Mouse (Mus musculus) MEL (cell line): Measurements from ENCODE around the gene Mrps18a. TPM values are rescaled to one million over a fixed set of nuclear protein-coding genes. Genes with fewer than 3 reads are reported as not detected.

Experiments used
- DNase-seq: peaks from one replicate; pipeline ENCODE4 v3.0.0; 2011; ENCODE audit warnings: low read depth, low spot score
- H3K27ac ChIP-seq: 2 replicates; pipeline ENCODE4 v1.5.1; 2012; ENCODE audit warnings: low read depth, mild to moderate bottlenecking, control low read depth, low read length, moderate library complexity; ENCODE audit not compliant: control insufficient read depth
- H3K27me3 ChIP-seq, 2 experiments: fragments of 150-350 bp in 1 of 2; sonication (generic) in 1 of 2; 2 replicates each; pipeline ENCODE4 v1.6.1; 2012; ENCODE audit warnings: low read length in 2 of 2, mild to moderate bottlenecking in 2 of 2, improper control_type of control experiment in 1 of 2, moderate library complexity in 1 of 2; ENCODE audit not compliant: insufficient read depth in 2 of 2, control insufficient read depth in 1 of 2
- H3K36me3 ChIP-seq, 2 experiments: 2 replicates each; pipeline ENCODE4 v1.6.1; 2012 to 2014; ENCODE audit warnings: low read length in 2 of 2, improper control_type of control experiment in 1 of 2, inconsistent platforms in 1 of 2, mild to moderate bottlenecking in 1 of 2; ENCODE audit not compliant: insufficient read depth in 2 of 2, control insufficient read depth in 1 of 2
- H3K4me1 ChIP-seq, 2 experiments: fragments of 150-350 bp in 1 of 2; sonication (generic) in 1 of 2; 2 replicates each; pipeline ENCODE4 v1.6.1; 2012; ENCODE audit warnings: low read length in 2 of 2, improper control_type of control experiment in 1 of 2, mild to moderate bottlenecking in 1 of 2; ENCODE audit not compliant: insufficient read depth in 2 of 2, control insufficient read depth in 1 of 2
- H3K4me3 ChIP-seq, 2 experiments: fragments of 150-350 bp in 1 of 2; sonication (generic) in 1 of 2; 2 replicates each; pipeline ENCODE4 v1.5.1; 2012; ENCODE audit warnings: low read depth in 2 of 2, low read length in 2 of 2, mild to moderate bottlenecking in 2 of 2, moderate library complexity in 2 of 2, control low read depth in 1 of 2, improper control_type of control experiment in 1 of 2; ENCODE audit not compliant: control insufficient read depth in 1 of 2, insufficient read depth in 1 of 2
- H3K79me2 ChIP-seq: 2 replicates; pipeline ENCODE4 v1.6.1; 2012; ENCODE audit warnings: mild to moderate bottlenecking, low read length, moderate library complexity; ENCODE audit not compliant: control insufficient read depth, poor library complexity, insufficient read depth
- H3K9ac ChIP-seq: 2 replicates; pipeline ENCODE4 v1.6.1; 2012; ENCODE audit warnings: low read depth, mild to moderate bottlenecking, control low read depth, low read length, moderate library complexity; ENCODE audit not compliant: control insufficient read depth, poor library complexity, severe bottlenecking
- H3K9me3 ChIP-seq: fragments of 150-350 bp; sonication (generic); replicated peaks from 2 replicates; pipeline ENCODE4 v1.6.1; 2012; ENCODE audit warnings: mild to moderate bottlenecking, low read length, improper control_type of control experiment, moderate library complexity; ENCODE audit not compliant: insufficient read depth
- CTCF ChIP-seq, 3 experiments: IDR thresholded peaks in 2 of 3; conservative IDR thresholded peaks in 1 of 3; 2 replicates each; pipeline ENCODE4 v1.5.1; 2011 to 2012; ENCODE audit warnings: low read length in 3 of 3, low read depth in 2 of 3, mild to moderate bottlenecking in 2 of 3, improper control_type of control experiment in 1 of 3, inconsistent platforms in 1 of 3, mixed read lengths in 1 of 3, moderate library complexity in 1 of 3; ENCODE audit not compliant: control insufficient read depth in 1 of 3, insufficient read depth in 1 of 3, poor library complexity in 1 of 3, severe bottlenecking in 1 of 3
- ELF1 ChIP-seq: IDR thresholded peaks from 2 replicates; pipeline ENCODE4 v1.6.1; 2014; ENCODE audit warnings: low read depth, mild to moderate bottlenecking, inconsistent platforms, low read length, improper control_type of control experiment, moderate library complexity
- ETS1 ChIP-seq: IDR thresholded peaks from 2 replicates; pipeline ENCODE4 v1.6.1; 2012; ENCODE audit warnings: low read depth, mild to moderate bottlenecking, inconsistent platforms, low read length, improper control_type of control experiment, moderate library complexity
- GABPA ChIP-seq: IDR thresholded peaks from 2 replicates; pipeline ENCODE4 v1.6.1; 2012; ENCODE audit warnings: low read depth, mild to moderate bottlenecking, inconsistent platforms, low read length, improper control_type of control experiment, moderate library complexity
- GATA1 ChIP-seq: IDR thresholded peaks from 2 replicates; pipeline ENCODE4 v1.6.1; 2011; ENCODE audit warnings: low read depth, low read length, improper control_type of control experiment
- HCFC1 ChIP-seq: IDR thresholded peaks from 2 replicates; pipeline ENCODE4 v1.6.1; 2012; ENCODE audit warnings: low read depth, mild to moderate bottlenecking, inconsistent platforms, low read length, improper control_type of control experiment, moderate library complexity
- JUND ChIP-seq: IDR thresholded peaks from 2 replicates; pipeline ENCODE4 v1.6.1; 2011; ENCODE audit warnings: low read depth, mild to moderate bottlenecking, improper control_type of control experiment, low read length
- MAZ ChIP-seq: IDR thresholded peaks from 2 replicates; pipeline ENCODE4 v1.6.1; 2012; ENCODE audit warnings: low read depth, mild to moderate bottlenecking, inconsistent platforms, low read length, improper control_type of control experiment
- MXI1 ChIP-seq: IDR thresholded peaks from 2 replicates; pipeline ENCODE4 v1.6.1; 2011; ENCODE audit warnings: mild to moderate bottlenecking, low read depth, low read length, improper control_type of control experiment
- MYC ChIP-seq: IDR thresholded peaks from 2 replicates; pipeline ENCODE4 v1.6.1; 2011; ENCODE audit warnings: low read depth, mild to moderate bottlenecking, low read length, improper control_type of control experiment, moderate library complexity
- NELFE ChIP-seq: IDR thresholded peaks from 2 replicates; pipeline ENCODE4 v1.6.1; 2011; ENCODE audit warnings: low read depth, low read length, improper control_type of control experiment
- NRF1 ChIP-seq: IDR thresholded peaks from 2 replicates; pipeline ENCODE4 v1.6.1; 2014; ENCODE audit warnings: low read depth, mild to moderate bottlenecking, inconsistent platforms, low read length, improper control_type of control experiment, moderate library complexity; ENCODE audit not compliant: poor library complexity, insufficient read depth, severe bottlenecking
- POLR2A ChIP-seq, 2 experiments: IDR thresholded peaks; 2 replicates each; pipeline ENCODE4 v1.6.1; 2011 to 2012; ENCODE audit warnings: low read length in 2 of 2, mild to moderate bottlenecking in 2 of 2, control low read depth in 1 of 2, improper control_type of control experiment in 1 of 2, low read depth in 1 of 2, moderate library complexity in 1 of 2; ENCODE audit not compliant: control insufficient read depth in 1 of 2, insufficient read depth in 1 of 2, poor library complexity in 1 of 2
- POLR2AphosphoS2 ChIP-seq: IDR thresholded peaks from 2 replicates; pipeline ENCODE4 v1.6.1; 2011; ENCODE audit warnings: low read length, improper control_type of control experiment
- POLR2AphosphoS5 ChIP-seq: IDR thresholded peaks from 2 replicates; pipeline ENCODE4 v1.6.1; 2012; ENCODE audit warnings: low read depth, borderline replicate concordance, mild to moderate bottlenecking, inconsistent platforms, low read length, moderate library complexity, mixed read lengths
- SIN3A ChIP-seq: IDR thresholded peaks from 2 replicates; pipeline ENCODE4 v1.6.1; 2012; ENCODE audit warnings: low read length, improper control_type of control experiment, inconsistent platforms
- TBP ChIP-seq: IDR thresholded peaks from 2 replicates; pipeline ENCODE4 v1.8.0; 2011; ENCODE audit warnings: low read depth, low read length, improper control_type of control experiment
- TCF12 ChIP-seq: IDR thresholded peaks from 2 replicates; pipeline ENCODE4 v1.6.1; 2014; ENCODE audit warnings: low read depth, mild to moderate bottlenecking, inconsistent platforms, low read length, improper control_type of control experiment, moderate library complexity
- ZKSCAN1 ChIP-seq: IDR thresholded peaks from 2 replicates; pipeline ENCODE4 v1.6.1; 2012; ENCODE audit warnings: low read depth, mild to moderate bottlenecking, inconsistent platforms, low read length, improper control_type of control experiment, moderate library complexity
- ZMIZ1 ChIP-seq: IDR thresholded peaks from 2 replicates; pipeline ENCODE4 v1.6.1; 2012; ENCODE audit warnings: low read depth, mild to moderate bottlenecking, inconsistent platforms, low read length, improper control_type of control experiment, moderate library complexity
- ZNF384 ChIP-seq: IDR thresholded peaks from 2 replicates; pipeline ENCODE4 v1.6.1; 2012; ENCODE audit warnings: low read depth, mild to moderate bottlenecking, inconsistent platforms, low read length, improper control_type of control experiment
- polyA plus RNA-seq, 2 experiments: library from polyadenylated mRNA; stranded (reverse) in 1 of 2; unstranded in 1 of 2; fragments of >175 nt in 1 of 2; fragments of >200 nt in 1 of 2; gene quantifications; 2 replicates each; pipeline versions ENCODE4 v1.2.1 to v1.2.4; 2012; ENCODE audit warnings: low replicate concordance in 2 of 2, low read depth in 1 of 2; ENCODE audit not compliant: insufficient read length in 2 of 2, insufficient read depth in 1 of 2, missing spikeins in 1 of 2
- total RNA-seq: library from RNA; depleted of rRNA; stranded (reverse); fragments of 300-350 nt; gene quantifications from 2 replicates; pipeline ENCODE4 v1.2.3, GENCODE M21; 2012

Mrps18a gene
- total and polyA plus RNA-seq, 3 experiments: 159 to 181 TPM; not detected in 1

DNA sequence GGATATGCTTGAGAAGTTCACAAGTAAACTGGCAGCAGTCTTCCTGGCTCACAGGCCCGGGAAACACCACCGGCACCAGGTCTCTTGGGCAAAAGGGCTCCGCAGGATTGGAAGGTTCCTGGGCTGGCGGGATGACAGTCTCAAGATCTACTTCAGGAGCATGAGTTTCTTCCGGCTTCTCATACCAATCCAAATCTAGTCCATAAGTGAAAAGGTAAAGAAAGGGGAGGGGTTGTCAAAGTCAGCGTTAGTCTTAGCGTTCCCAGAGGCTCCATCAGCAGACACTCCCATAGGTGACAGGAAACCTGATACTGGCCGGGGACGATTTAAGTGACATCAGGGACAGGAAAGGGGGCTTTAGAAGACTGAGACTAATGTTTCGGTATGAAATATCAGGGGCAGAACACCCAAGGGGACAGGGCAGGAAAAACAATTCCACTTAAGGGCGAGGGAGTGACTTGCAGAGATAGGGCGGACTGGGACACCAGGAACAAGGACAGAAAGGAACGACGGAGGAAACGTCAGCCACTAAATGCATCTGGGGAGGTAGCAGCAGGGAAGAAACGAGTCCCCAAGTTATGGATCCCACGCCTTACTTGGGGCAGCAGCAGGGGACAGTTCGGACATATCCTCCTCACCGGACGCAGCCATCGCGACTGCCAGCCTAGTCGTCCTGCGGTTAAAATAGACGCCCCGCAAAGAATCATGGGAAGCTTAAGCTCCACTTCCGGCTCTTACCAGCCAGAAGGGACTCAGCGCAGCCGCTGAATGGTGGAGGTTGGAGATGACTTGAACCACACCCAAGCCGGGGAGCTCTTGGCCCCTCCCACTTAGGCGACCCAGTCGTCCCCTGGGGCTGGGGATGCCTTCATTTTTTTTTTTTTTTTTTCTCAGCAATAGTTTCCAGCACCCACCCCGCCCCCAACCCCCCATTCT, 42.3 kb downstream of the Mrps18a start, which contains the start of gene Mad2l1bp:
Gene Mad2l1bp (minus strand): TSS at position 707 of the 936 bp plus-strand sequence.
- Histone ChIP-seq H3K4me1 (peaks cover 2 to 20% of the 10 kb centered on the region in 2 experiments), H3K4me3 (peak within 1 kb of the TSS; percentile 67 to 82), H3K9me3 (no peaks in the 10 kb centered on the region), H3K27ac (peak within 1 kb of the TSS; percentile 61), H3K27me3 (no peaks in the 10 kb centered on the region), H3K36me3 (peaks cover 5 to 13% of the 10 kb centered on the region in 2 experiments), H3K79me2 (peaks cover 18% of the 10 kb centered on the region), H3K9ac (peak within 1 kb of the TSS; percentile 64)
- DNase-seq: peak; percentile 98
- TF ChIP-seq GATA1 (no peak), ZKSCAN1 (0 out of 2 replicates have a peak, but pooled peaks have one; percentile 9), JUND (no peak), HCFC1 (peak; percentile 84), NELFE (peak; percentile 98), MAZ (peak; percentile 12; the same call in 1 of the 2 replicates), POLR2AphosphoS5 (peak; percentile 97; the same call in 1 of the 2 replicates), ELF1 (peak; percentile 95), ZNF384 (peak; percentile 96), MXI1 (peak; percentile 28; the same call in 1 of the 2 replicates), POLR2A (IDR thresholded peaks at IDR 0.05; ENCODE audit: control insufficient read depth in 1 of 2, insufficient read depth in 1 of 2, low read depth in 1 of 2, low read length in 2 of 2, poor library complexity in 1 of 2) (peak; percentile 99 to 100), ZMIZ1 (peak; percentile 98), MYC (no peak), ETS1 (peak; percentile 45; the same call in 1 of the 2 replicates), CTCF (IDR thresholded peaks at IDR 0.05 in 2 of 3, conservative IDR thresholded peaks at IDR 0.05 in 1 of 3; ENCODE audit: control insufficient read depth in 1 of 3, insufficient read depth in 1 of 3, low read depth in 2 of 3, low read length in 3 of 3, poor library complexity in 1 of 3, severe bottlenecking in 1 of 3) (no peak), POLR2AphosphoS2 (peak; percentile 98), TBP (peak; percentile 97), NRF1 (peak; percentile 60), GABPA (no peak), TCF12 (peak; percentile 70), SIN3A (peak; percentile 92)
